Mouse (Mus musculus) monocyte, adult 5-6 weeks (primary cell): ENCODE data around the gene Itpr2. TPM values are rescaled to one million over a fixed set of nuclear protein-coding genes. Genes with fewer than 3 reads are reported as not detected.

Experiments
- ATAC-seq: fragments of 153-309, 156-312 bp; replicated peaks from 2 replicates; pipeline ENCODE4 v1.8.0; 2017; ENCODE audit warnings: mild to moderate bottlenecking; ENCODE audit not compliant: low TSS enrichment, insufficient number of reproducible peaks, severe bottlenecking, poor library complexity, low FRiP score
- total RNA-seq: library from RNA; stranded (forward); fragments of 200-1000, 200-491, 200-594 nt; gene quantifications from 3 replicates; pipeline ENCODE4 v1.2.3, GENCODE M21; 2017

Itpr2 gene
- total RNA-seq, 1 experiment from 2014 or later = 45.7 TPM

GRCm38 (mm10) chr6:146395616-146396015 is 106.4 kb downstream of the Itpr2 start:
- no peak for ATAC-seq

- no peak for ATAC-seq
These were observed 109.8 kb downstream of the Itpr2 start for GRCm38 (mm10) chr6:146392188-146392587.

GRCm38 (mm10) chr6:146390159-146390558 is 111.9 kb downstream of the Itpr2 start:
- no peak for ATAC-seq

- no peak for ATAC-seq
These were observed 114.0 kb downstream of the Itpr2 start for GRCm38 (mm10) chr6:146388010-146388409.

- no peak for ATAC-seq
These were observed 114.8 kb downstream of the Itpr2 start for GRCm38 (mm10) chr6:146387039-146387713.

- ATAC-seq = no peak
These were observed 122.8 kb downstream of the Itpr2 start for GRCm38 (mm10) chr6:146379263-146379662.

GRCm38 (mm10) chr6:146371511-146371910 is 130.5 kb downstream of the Itpr2 start:
- ATAC-seq = no peak

GRCm38 (mm10) chr6:146366180-146366579 is 135.8 kb downstream of the Itpr2 start:
- no peak for ATAC-seq

- ATAC-seq = no peak
These were observed 144.1 kb downstream of the Itpr2 start for GRCm38 (mm10) chr6:146357911-146358310.

GRCm38 (mm10) chr6:146352258-146352805 is 149.7 kb downstream of the Itpr2 start:
- no peak for ATAC-seq

GRCm38 (mm10) chr6:146351816-146352215 is 150.2 kb downstream of the Itpr2 start:
- no peak for ATAC-seq

GRCm38 (mm10) chr6:146347568-146347967 is 154.5 kb downstream of the Itpr2 start:
- ATAC-seq = no peak

- ATAC-seq = no peak
These were observed 155.4 kb downstream of the Itpr2 start for GRCm38 (mm10) chr6:146346545-146347195.

GRCm38 (mm10) chr6:146344732-146345131 is 157.3 kb downstream of the Itpr2 start:
- no peak for ATAC-seq

GRCm38 (mm10) chr6:146343671-146344384 is 158.2 kb downstream of the Itpr2 start:
- no peak for ATAC-seq

- ATAC-seq = no peak
These were observed 159.0 kb downstream of the Itpr2 start for GRCm38 (mm10) chr6:146342995-146343394.

GRCm38 (mm10) chr6:146341934-146342333 is 160.1 kb downstream of the Itpr2 start:
- no peak for ATAC-seq

GRCm38 (mm10) chr6:146341413-146341812 is 160.6 kb downstream of the Itpr2 start:
- no peak for ATAC-seq

- no peak for ATAC-seq
These were observed 161.1 kb downstream of the Itpr2 start for GRCm38 (mm10) chr6:146340951-146341350.
